15 mouse cellular contexts compared by ENCODE assay signal in the genomic region with DNA sequence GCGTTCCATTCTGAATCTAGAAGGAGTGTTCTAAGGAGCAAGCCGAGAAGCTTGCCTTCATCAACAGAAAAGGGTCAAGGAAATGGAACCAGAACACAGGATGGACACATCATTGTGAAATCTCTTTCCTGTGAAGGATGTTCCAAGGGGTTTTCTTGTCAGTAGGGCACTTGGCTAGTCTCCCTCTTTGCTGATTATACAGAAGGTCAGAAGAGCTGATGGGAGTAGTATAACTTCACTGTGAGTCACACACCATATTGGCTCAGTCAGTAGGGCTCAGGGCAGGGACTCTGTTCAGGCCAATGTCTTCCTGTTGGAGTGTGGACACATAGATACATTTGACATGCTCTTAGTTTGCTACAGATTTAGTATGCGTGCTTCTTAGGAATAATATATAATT.
DNase-seq lines count a peak whose midpoint lies in the region.
"Had no signal": no experiment of that assay in that cellular context is flagged by ENCODE, and none has a peak within 500 bp of the region (broad histone marks: within the 10 kb centered on the region; RNA-seq: fewer than 3 reads in every experiment).

No protein-coding gene starts in this region.

- peak; percentile 64 for DNase-seq in adrenal gland, adult 2 months
- no peak for DNase-seq in adrenal gland, adult 18-20 months (ENCODE audit: low spot score in 2 of 2)
- DNase-seq in kidney, adult 9 months = peak; percentile 5
- DNase-seq in kidney, adult 18-20 months = no peak
- peak; percentile 5 for DNase-seq in testis, postnatal 14 days (ENCODE audit: low spot score)
- no peak for DNase-seq in testis, postnatal 10 days (ENCODE audit: low spot score)
- no peak for DNase-seq in retina, postnatal 1 day
- DNase-seq in embryo, embryonic 10.5 days (ENCODE audit: low spot score) = no peak
- DNase-seq: cerebellum, adult 11-12 months; gastrocnemius, adult 2 months; heart, postnatal 4 days; kidney, adult 11 months; liver; lung, adult 2 months; right cerebral cortex, adult 18-20 months had no signal

Comparison
In these comparisons a context has a peak if more than half of its experiments do, and no peak if none do; other contexts are left out.
1. DNase-seq: peak in adrenal gland, adult 2 months (single experiment), kidney, adult 9 months (single experiment) and testis, postnatal 14 days (single experiment); none in adrenal gland, adult 18-20 months (0 of 2), kidney, adult 18-20 months (single experiment), testis, postnatal 10 days (single experiment), retina, postnatal 1 day (single experiment) and embryo, embryonic 10.5 days (single experiment).